Mouse (Mus musculus) liver, embryonic 13.5 days (tissue): Measurements from ENCODE around the gene Dhrs3. TPM values are rescaled to one million over a fixed set of nuclear protein-coding genes. Genes with fewer than 3 reads are reported as not detected.

Source experiments
- ATAC-seq: fragments of 200-750 bp; cut with Nextera tagmentation; 2 replicates; pipeline ENCODE4 v1.8.0; 2017; ENCODE audit warnings: low read depth, mild to moderate bottlenecking, moderate number of reproducible peaks, moderate library complexity
- DNase-seq: peaks from one replicate; pipeline ENCODE4 v3.0.0; 2022
- H3K27ac ChIP-seq: fragments of 300-500 bp; sonication (generic); 2 replicates; pipeline ENCODE4 v1.5.1; 2015; ENCODE audit warnings: moderate library complexity, mild to moderate bottlenecking, inconsistent platforms
- H3K27me3 ChIP-seq: fragments of 300-500 bp; sonication (generic); 2 replicates; pipeline ENCODE4 v1.6.1; 2015; ENCODE audit warnings: mild to moderate bottlenecking, inconsistent platforms
- H3K36me3 ChIP-seq: fragments of 300-500 bp; sonication (generic); 2 replicates; pipeline ENCODE4 v1.6.1; 2015; ENCODE audit warnings: mild to moderate bottlenecking, inconsistent platforms
- H3K4me1 ChIP-seq: fragments of 300-500 bp; sonication (generic); replicated peaks from 2 replicates; pipeline ENCODE4 v1.6.1; 2015; ENCODE audit warnings: inconsistent platforms
- H3K4me2 ChIP-seq: fragments of 300-500 bp; sonication (generic); 2 replicates; pipeline ENCODE4 v1.6.1; 2015; ENCODE audit warnings: inconsistent platforms, mild to moderate bottlenecking, moderate library complexity
- H3K4me3 ChIP-seq: fragments of 300-500 bp; sonication (generic); replicated peaks from 2 replicates; pipeline ENCODE4 v1.5.1; 2015; ENCODE audit warnings: mild to moderate bottlenecking, inconsistent platforms
- H3K9ac ChIP-seq: fragments of 300-500 bp; sonication (generic); 2 replicates; pipeline ENCODE4 v1.6.1; 2015; ENCODE audit warnings: mild to moderate bottlenecking, inconsistent platforms
- H3K9me3 ChIP-seq: fragments of 300-500 bp; sonication (generic); replicated peaks from 2 replicates; pipeline ENCODE4 v1.6.1; 2016; ENCODE audit warnings: inconsistent platforms
- WGBS: fragments of 180-500 bp; shearing (Covaris S2); methylation state at CpG from one replicate; pipeline ENCODE4 v1.1.7; 2015; ENCODE audit not compliant: insufficient replicate concordance; 5-methylcytosine and 5-hydroxymethylcytosine counted together
- polyA plus RNA-seq: library from polyadenylated mRNA; unstranded; fragments of >200 nt; fragmentation: Nextera tagmentation; extraction: Ambion mirVana; gene quantifications from 2 replicates; pipeline ENCODE4 v1.2.1, GENCODE M21; 2015

The Dhrs3 gene
- 25.0 and 31.3 TPM in 2 replicates for polyA plus RNA-seq

DNA sequence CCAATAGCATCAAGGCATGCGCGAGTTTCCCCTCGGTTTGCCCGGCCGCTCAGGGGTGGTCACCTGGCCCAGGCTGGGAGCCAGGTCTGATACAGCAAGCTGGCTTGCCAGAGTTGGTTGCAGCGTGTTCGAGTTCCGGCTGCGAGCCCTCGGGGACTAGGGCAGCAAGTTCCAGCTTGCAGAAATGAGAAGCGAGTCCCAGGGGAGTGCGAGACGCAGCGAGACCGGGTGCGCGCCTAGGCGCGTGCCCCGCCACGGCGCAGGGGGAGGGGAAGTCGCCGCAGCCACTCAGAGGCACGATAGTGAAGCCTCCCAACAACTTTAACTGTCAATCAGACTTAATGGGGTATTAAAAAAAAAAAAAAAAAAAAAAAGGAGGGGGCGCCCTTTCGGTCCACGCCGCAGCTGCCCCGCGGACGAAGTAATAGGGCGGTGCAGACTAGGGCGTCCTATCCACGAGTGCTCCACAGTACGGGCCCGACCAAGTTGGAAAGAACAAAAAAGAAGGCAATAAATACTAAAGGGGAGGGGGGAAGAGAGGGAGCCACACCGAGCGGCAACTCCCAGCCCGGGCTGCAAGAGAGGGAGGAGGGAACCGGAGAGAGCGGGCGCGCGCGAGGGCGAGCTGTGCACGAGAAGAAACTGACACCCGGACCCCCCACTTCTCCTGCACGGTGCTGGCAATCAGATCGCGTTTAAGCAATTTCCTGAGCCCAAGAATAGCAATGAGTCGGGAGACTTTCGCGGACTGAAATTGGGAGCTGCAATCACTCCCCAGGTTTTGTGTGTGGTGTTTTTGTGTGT is at the start of gene Dhrs3:
Gene Dhrs3, plus strand, starts transcription at position 695 of the 804 bp plus-strand sequence.
- Histone ChIP-seq H3K36me3 (no peaks in the 10 kb centered on the region), H3K4me1 (peaks cover 24% of the 10 kb centered on the region), H3K27me3 (peaks cover 44% of the 10 kb centered on the region), H3K9ac (peak within 1 kb of the TSS; percentile 69), H3K9me3 (no peaks in the 10 kb centered on the region), H3K4me2 (peak within 1 kb of the TSS; percentile 74), H3K4me3 (peak within 1 kb of the TSS; percentile 65), H3K27ac (peak within 1 kb of the TSS; percentile 71)
- DNase-seq, result peak; percentile 68
- ATAC-seq, result peak; percentile 69
- WGBS, result under 1% methylated on average over 55 of the region's 55 CpGs

DNA sequence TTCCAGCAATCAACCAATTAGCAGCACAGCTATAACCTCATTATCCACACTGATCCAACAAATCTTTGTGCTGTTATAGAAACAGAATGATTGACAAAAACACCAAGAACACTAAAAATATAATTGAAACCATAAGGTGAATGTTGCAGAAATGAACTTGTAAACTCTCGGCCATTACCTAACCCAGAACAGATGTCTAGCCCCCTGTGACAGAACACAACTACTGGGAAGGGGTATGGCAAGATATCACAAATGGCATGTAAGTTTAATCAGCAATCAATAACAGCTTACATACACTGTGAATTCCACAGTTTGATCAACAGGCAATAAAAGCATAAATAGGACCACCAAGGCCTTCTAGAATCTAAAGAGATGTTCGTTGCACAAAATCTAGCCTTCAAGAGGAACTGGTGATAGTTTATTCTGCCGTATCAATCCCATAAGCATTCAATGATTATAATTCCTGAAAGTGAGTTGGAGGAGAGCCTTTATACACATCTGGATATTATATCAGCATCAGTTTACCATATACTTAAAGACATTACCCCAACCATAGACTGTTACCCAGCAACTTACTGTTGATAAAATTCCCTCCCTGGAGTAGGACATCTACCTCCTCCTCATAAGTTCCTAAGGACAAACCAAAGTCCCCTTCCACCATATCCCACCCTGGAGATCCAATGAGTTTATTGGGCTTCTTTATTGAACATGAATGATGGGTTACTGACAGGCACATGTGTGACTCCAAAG is 30.7 kb upstream of the Dhrs3 start:
- Histone ChIP-seq H3K27me3 (no peaks in the 10 kb centered on the region), H3K4me1 (no peaks in the 10 kb centered on the region), H3K4me2 (no peak overlapping the region), H3K36me3 (no peaks in the 10 kb centered on the region), H3K9me3 (no peaks in the 10 kb centered on the region), H3K4me3 (no peak overlapping the region), H3K9ac (no peak overlapping the region), H3K27ac (no peak overlapping the region)
- no peak for DNase-seq
- no peak for ATAC-seq
- WGBS, result 68% methylated on average over 3 of the region's 3 CpGs

DNA sequence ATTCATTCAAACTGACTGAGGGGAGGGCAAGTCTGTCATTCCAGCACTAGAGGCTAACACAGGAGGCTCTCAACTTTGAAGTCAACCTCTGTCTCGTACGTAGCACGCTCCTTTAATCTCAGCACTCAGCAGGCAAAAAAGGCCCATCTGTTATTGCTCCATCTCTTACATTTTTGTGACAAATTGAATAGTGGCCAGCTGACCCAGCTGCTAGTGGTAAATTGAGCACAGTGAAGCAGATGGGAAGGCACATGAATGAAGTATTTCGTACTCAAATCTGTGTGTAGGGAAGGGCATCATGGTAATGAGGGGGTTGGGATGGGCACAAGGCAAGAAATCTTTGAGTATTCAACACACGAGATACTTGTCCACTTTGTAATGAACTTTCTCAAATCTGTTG is 24.7 kb upstream of the Dhrs3 start:
- no peak overlapping the region for H3K27ac ChIP-seq
- 66% methylated on average over 5 of the region's 5 CpGs for WGBS
- H3K9ac ChIP-seq, result no peak overlapping the region
- H3K4me3 ChIP-seq, result no peak overlapping the region
- H3K36me3 ChIP-seq, result no peaks in the 10 kb centered on the region
- H3K9me3 ChIP-seq, result no peaks in the 10 kb centered on the region
- H3K27me3 ChIP-seq, result no peaks in the 10 kb centered on the region
- ATAC-seq, result no peak
- no peak for DNase-seq
- no peaks in the 10 kb centered on the region for H3K4me1 ChIP-seq
- no peak overlapping the region for H3K4me2 ChIP-seq

DNA sequence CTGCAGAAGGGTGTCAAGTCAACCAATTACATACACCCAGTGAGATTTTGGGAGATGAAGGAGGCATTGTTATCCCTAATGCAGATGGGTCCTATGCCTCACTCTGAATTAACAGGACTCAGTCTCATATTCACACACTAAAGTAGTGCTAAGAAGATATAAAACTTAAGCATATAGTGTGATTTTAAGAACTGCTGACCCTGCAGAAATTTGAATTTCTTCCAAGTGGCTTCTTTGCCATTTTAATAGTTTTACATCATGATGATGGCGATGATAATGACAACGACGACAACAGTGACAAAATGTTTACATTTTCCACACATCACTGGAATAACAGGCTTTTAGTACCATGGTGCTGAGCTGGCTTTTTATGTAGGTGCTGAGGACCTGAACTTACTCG is 24.0 kb upstream of the Dhrs3 start:
- no peak for DNase-seq
- Histone ChIP-seq H3K36me3 (no peaks in the 10 kb centered on the region), H3K9me3 (no peaks in the 10 kb centered on the region), H3K9ac (no peak overlapping the region), H3K27ac (no peak overlapping the region), H3K4me1 (no peaks in the 10 kb centered on the region), H3K4me2 (no peak overlapping the region), H3K4me3 (no peak overlapping the region), H3K27me3 (no peaks in the 10 kb centered on the region)
- 65% methylated on average over 4 of the region's 4 CpGs for WGBS
- ATAC-seq, result no peak

DNA sequence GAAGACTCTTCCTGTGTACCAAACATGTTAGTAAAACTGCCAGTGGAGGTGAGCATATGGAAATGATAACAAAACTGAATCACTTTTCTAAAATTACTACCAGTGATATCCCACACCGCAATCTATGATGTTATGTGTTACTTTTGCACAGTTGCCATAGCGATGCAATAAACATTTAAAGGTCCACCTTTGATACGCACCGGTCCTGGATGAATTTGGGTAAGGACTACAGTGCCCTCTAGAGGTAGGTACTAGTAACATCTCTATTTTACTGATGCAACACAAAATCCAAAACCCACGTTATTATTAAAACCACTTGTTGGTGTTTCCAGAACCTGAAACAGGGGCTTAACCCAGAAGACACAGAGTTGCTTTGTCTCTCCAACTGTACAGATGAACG is 19.7 kb upstream of the Dhrs3 start:
- DNase-seq, result no peak
- Histone ChIP-seq H3K4me1 (no peaks in the 10 kb centered on the region), H3K27ac (no peak overlapping the region), H3K27me3 (no peaks in the 10 kb centered on the region), H3K4me3 (no peak overlapping the region), H3K36me3 (no peaks in the 10 kb centered on the region), H3K9ac (no peak overlapping the region), H3K9me3 (no peaks in the 10 kb centered on the region), H3K4me2 (no peak overlapping the region)
- WGBS, result 27% methylated on average over 6 of the region's 6 CpGs
- ATAC-seq, result no peak

DNA sequence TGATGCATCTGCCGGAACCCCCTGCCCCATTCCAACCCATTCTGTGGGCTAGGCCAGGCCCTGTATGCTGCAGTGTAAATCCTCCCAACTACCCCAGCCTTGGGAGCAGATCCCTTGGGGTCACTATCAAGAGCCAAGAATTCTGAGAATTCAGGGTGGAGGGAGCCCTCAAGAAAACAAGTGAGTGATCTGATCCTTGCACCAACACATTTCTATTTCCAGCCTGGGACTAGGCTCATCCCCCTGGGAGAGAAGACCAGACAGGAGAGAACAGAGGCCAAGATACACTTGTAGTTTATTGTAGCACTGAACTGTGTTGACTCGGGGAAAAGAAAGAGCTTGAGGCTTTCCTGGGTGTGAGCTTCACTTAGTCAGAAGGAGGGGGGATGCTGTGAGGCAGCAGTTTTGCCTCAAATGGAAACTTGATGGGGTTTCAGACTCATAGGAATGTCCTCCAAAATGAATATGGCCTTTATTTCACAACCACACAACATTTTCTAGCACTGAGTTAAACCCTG is 17.0 kb upstream of the Dhrs3 start:
- H3K27ac ChIP-seq, result no peak overlapping the region
- H3K36me3 ChIP-seq, result no peaks in the 10 kb centered on the region
- H3K4me1 ChIP-seq, result no peaks in the 10 kb centered on the region
- DNase-seq (no peak), ATAC-seq (no peak)
- H3K9ac ChIP-seq, result no peak overlapping the region
- H3K4me2 ChIP-seq, result no peak overlapping the region
- H3K4me3 ChIP-seq, result no peak overlapping the region
- no peaks in the 10 kb centered on the region for H3K27me3 ChIP-seq
- no peaks in the 10 kb centered on the region for H3K9me3 ChIP-seq
- WGBS, result 48% methylated on average over 2 of the region's 2 CpGs

DNA sequence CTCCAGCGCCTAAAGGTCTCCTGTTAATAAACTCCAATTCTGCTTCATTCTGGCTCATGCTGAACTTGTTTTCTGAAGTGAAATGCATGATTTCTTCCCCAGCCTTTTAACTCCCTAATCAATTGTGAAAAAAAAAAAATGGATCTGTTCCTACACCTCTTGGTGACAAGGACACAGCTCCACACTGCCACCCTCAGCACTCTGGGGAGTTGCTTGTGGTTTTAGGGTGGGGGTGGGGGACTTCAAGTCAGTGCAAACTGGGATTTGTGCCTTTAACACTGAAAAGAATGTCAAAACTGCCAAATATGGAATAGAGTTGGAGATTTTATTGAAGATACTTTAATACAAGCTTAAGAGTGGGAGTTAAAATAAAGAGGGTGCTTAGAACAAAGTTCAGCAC is 13.1 kb upstream of the Dhrs3 start:
- Histone ChIP-seq H3K9ac (no peak overlapping the region), H3K4me2 (no peak overlapping the region), H3K4me1 (no peaks in the 10 kb centered on the region), H3K36me3 (no peaks in the 10 kb centered on the region), H3K27me3 (no peaks in the 10 kb centered on the region), H3K9me3 (no peaks in the 10 kb centered on the region), H3K27ac (no peak overlapping the region), H3K4me3 (no peak overlapping the region)
- no peak for ATAC-seq
- 60% methylated on average over 1 of the region's 1 CpGs for WGBS
- no peak for DNase-seq

DNA sequence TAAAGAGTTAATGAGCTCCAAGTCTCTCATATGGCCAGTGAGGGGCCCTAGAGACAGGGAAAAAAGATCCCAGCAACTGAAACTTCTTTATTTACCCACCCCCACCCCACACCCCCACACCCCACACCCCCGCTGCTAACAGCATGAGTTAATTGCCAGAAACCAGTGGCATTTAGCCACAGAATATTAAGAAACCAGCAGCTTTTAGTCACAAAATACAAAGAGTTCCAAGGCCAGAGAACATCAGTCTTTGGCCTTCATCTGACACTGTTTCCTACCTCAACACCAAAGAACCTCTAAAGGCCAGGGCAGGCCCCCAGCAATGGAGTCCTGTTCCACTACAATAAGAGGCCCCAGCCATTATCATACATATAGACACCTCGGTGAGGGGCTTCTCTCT is 11.3 kb upstream of the Dhrs3 start:
- no peaks in the 10 kb centered on the region for H3K9me3 ChIP-seq

DNA sequence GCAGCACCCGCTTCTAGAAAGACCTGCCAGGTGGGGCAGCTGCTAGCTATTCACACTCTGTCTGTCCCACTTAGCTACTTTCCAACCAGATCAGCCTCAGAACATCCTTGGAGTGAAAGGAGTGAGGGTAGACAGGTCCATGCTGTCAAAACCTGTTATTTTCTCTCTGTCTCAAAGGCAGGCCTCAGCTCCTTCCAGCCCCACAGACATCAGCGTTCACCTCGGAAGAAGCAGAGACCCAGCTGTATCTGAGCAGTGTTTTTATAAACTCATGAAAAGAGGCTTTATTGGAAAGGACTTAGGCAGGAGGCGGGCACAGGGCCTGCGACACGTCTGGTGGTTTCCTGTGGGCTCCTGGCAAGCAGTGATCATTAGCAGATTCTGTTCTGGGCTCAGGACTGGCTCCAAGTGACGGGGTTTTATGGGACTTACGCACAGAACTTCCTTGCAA is 9.7 kb upstream of the Dhrs3 start:
- no peak overlapping the region for H3K4me3 ChIP-seq
- no peak overlapping the region for H3K4me2 ChIP-seq
- DNase-seq (no peak), ATAC-seq (no peak)
- no peaks in the 10 kb centered on the region for H3K36me3 ChIP-seq
- no peaks in the 10 kb centered on the region for H3K9me3 ChIP-seq
- H3K27me3 ChIP-seq, result no peaks in the 10 kb centered on the region
- no peaks in the 10 kb centered on the region for H3K4me1 ChIP-seq
- no peak overlapping the region for H3K9ac ChIP-seq
- WGBS, result 49% methylated on average over 8 of the region's 8 CpGs
- H3K27ac ChIP-seq, result no peak overlapping the region

More for the DNA sequence above, 11.3 kb upstream of the Dhrs3 start:
- ATAC-seq (no peak), DNase-seq (no peak)
- Histone ChIP-seq H3K27ac (no peak overlapping the region), H3K36me3 (no peaks in the 10 kb centered on the region), H3K4me2 (no peak overlapping the region), H3K4me1 (no peaks in the 10 kb centered on the region), H3K4me3 (no peak overlapping the region), H3K27me3 (no peaks in the 10 kb centered on the region), H3K9ac (no peak overlapping the region)
- 52% methylated on average over 2 of the region's 2 CpGs for WGBS

DNA sequence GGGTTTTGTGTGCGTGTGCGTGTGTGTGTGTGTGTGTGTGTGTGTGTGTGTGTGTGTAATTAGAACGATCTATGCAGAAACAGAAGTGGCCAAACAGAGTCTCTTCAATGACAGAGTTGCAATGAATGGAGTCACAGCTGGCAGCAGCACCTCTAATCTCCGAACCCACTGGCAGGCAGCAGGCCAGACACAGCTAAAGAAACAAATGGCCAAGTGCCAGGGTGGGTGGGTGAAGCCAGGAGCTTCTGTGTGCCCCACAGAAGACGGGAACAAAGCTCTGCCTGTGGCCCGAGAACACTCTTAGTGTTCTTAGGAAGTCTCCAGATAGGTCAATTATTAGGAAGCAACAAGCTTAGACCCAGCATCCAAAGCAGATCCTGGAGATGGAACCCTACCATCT is 6.2 kb upstream of the Dhrs3 start:
- Histone ChIP-seq H3K4me3 (no peak overlapping the region), H3K9me3 (no peaks in the 10 kb centered on the region), H3K27me3 (peaks cover 4% of the 10 kb centered on the region), H3K4me2 (no peak overlapping the region), H3K4me1 (peaks cover 6% of the 10 kb centered on the region), H3K9ac (no peak overlapping the region), H3K27ac (no peak overlapping the region), H3K36me3 (no peaks in the 10 kb centered on the region)
- ATAC-seq, result no peak
- WGBS, result 59% methylated on average over 6 of the region's 6 CpGs
- DNase-seq, result no peak

DNA sequence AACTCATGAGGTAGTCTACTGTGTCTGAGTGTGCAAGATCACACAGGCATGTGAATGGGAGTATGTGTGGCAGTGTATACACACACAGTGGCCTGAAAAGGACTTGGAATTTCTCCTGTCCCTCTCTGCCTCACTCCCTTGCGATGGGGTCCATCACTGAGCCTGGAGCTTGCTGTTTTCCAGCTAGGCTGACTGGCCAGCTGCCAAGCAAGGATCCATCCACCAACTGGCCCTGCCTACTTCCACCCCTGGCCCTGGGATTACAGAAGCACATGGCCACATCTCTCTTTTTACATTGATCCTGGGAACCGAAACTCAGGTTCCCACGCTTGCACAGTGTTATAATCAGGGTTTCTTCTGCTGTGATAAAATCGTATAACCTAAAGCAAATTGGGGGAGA is 3.9 kb upstream of the Dhrs3 start:
- DNase-seq (no peak), ATAC-seq (no peak)
- H3K4me1 ChIP-seq, result peaks cover 18% of the 10 kb centered on the region

More for the DNA sequence above, 3.9 kb upstream of the Dhrs3 start:
- Histone ChIP-seq H3K9ac (no peak overlapping the region), H3K27me3 (peaks cover 27% of the 10 kb centered on the region), H3K4me2 (no peak overlapping the region), H3K4me3 (no peak overlapping the region), H3K27ac (no peak overlapping the region; the same call in 1 of the 2 replicates), H3K9me3 (no peaks in the 10 kb centered on the region), H3K36me3 (no peaks in the 10 kb centered on the region)
- 75% methylated on average over 4 of the region's 4 CpGs for WGBS
